Mouse (Mus musculus): ENCODE results near the gene Nsmce3. TPM values are rescaled to one million over a fixed set of nuclear protein-coding genes. Genes with fewer than 3 reads are reported as not detected.
A peak's percentile ranks its signal among the peaks of the same experiment; 100 is the strongest.

Gene Nsmce3
- polyA plus RNA-seq (2016; fragmentation: Nextera tagmentation; extraction: Ambion mirVana), result 8.9 and 9.2 TPM in 2 replicates

- Histone ChIP-seq H3K27me3 (replicated peaks) (no peaks in the 10 kb centered on the region), H3K4me2 (peak within 1 kb of the TSS; percentile 98), H3K9me3 (replicated peaks) (no peaks in the 10 kb centered on the region), H3K4me3 (peak within 1 kb of the TSS; percentile 97), H3K4me1 (replicated peaks) (peaks cover 14% of the 10 kb centered on the region), H3K9ac (peak within 1 kb of the TSS; percentile 93), H3K27ac (ENCODE audit: poor library complexity, severe bottlenecking) (peak within 1 kb of the TSS; percentile 96), H3K36me3 (no peaks in the 10 kb centered on the region)
- under 1% methylated on average over 57 of the region's 57 CpGs for WGBS
- ATAC-seq (ENCODE audit: insufficient number of reproducible peaks, low FRiP score), result peak; percentile 97
Measured at GRCm38 (mm10) chr7:64872743-64873241, at the start of gene Nsmce3. Gene Nsmce3 (minus strand): TSS chr7:64872997.

- WGBS, result 76% methylated on average over 13 of the region's 13 CpGs
- ATAC-seq (ENCODE audit: insufficient number of reproducible peaks, low FRiP score), result no peak
- Histone ChIP-seq H3K4me1 (replicated peaks) (no peaks in the 10 kb centered on the region; the same call in 1 of the 2 replicates), H3K36me3 (no peaks in the 10 kb centered on the region), H3K9me3 (replicated peaks) (no peaks in the 10 kb centered on the region), H3K27ac (ENCODE audit: poor library complexity, severe bottlenecking) (no peak overlapping the region), H3K27me3 (replicated peaks) (no peaks in the 10 kb centered on the region), H3K9ac (no peak overlapping the region), H3K4me2 (no peak overlapping the region), H3K4me3 (no peak overlapping the region)
Measured at GRCm38 (mm10) chr7:64921189-64921588, 48.4 kb upstream of the Nsmce3 start.

- 84% methylated on average over 5 of the region's 5 CpGs for WGBS
Measured at GRCm38 (mm10) chr7:64920735-64921134, 47.9 kb upstream of the Nsmce3 start.

GRCm38 (mm10) chr7:64916654-64917053 is 43.9 kb upstream of the Nsmce3 start:
- ATAC-seq (ENCODE audit: insufficient number of reproducible peaks, low FRiP score), result no peak
- no peak overlapping the region for H3K4me2 ChIP-seq
- H3K9ac ChIP-seq, result no peak overlapping the region
- H3K4me1 ChIP-seq (replicated peaks), result no peaks in the 10 kb centered on the region; the same call in 1 of the 2 replicates
- no peaks in the 10 kb centered on the region for H3K36me3 ChIP-seq
- no peak overlapping the region for H3K27ac ChIP-seq (ENCODE audit: poor library complexity, severe bottlenecking)
- no peaks in the 10 kb centered on the region for H3K27me3 ChIP-seq (replicated peaks)
- H3K4me3 ChIP-seq, result no peak overlapping the region
- WGBS, result 37% methylated on average over 7 of the region's 7 CpGs
- H3K9me3 ChIP-seq (replicated peaks), result no peaks in the 10 kb centered on the region

More at GRCm38 (mm10) chr7:64920735-64921134, 47.9 kb upstream of the Nsmce3 start:
- Histone ChIP-seq H3K27me3 (replicated peaks) (no peaks in the 10 kb centered on the region), H3K9me3 (replicated peaks) (no peaks in the 10 kb centered on the region), H3K4me3 (no peak overlapping the region), H3K9ac (no peak overlapping the region), H3K4me2 (no peak overlapping the region), H3K4me1 (replicated peaks) (no peaks in the 10 kb centered on the region; the same call in 1 of the 2 replicates), H3K27ac (ENCODE audit: poor library complexity, severe bottlenecking) (no peak overlapping the region), H3K36me3 (no peaks in the 10 kb centered on the region)
- ATAC-seq (ENCODE audit: insufficient number of reproducible peaks, low FRiP score), result no peak

GRCm38 (mm10) chr7:64915121-64915520 is 42.3 kb upstream of the Nsmce3 start:
- ATAC-seq (ENCODE audit: insufficient number of reproducible peaks, low FRiP score), result no peak
- H3K4me3 ChIP-seq, result no peak overlapping the region
- 75% methylated on average over 2 of the region's 2 CpGs for WGBS

GRCm38 (mm10) chr7:64911945-64912344 is 39.1 kb upstream of the Nsmce3 start:
- 54% methylated on average over 2 of the region's 2 CpGs for WGBS

More at GRCm38 (mm10) chr7:64915121-64915520, 42.3 kb upstream of the Nsmce3 start:
- Histone ChIP-seq H3K27ac (ENCODE audit: poor library complexity, severe bottlenecking) (no peak overlapping the region), H3K9me3 (replicated peaks) (no peaks in the 10 kb centered on the region), H3K36me3 (no peaks in the 10 kb centered on the region), H3K4me1 (replicated peaks) (no peaks in the 10 kb centered on the region; the same call in 1 of the 2 replicates), H3K9ac (no peak overlapping the region), H3K4me2 (no peak overlapping the region), H3K27me3 (replicated peaks) (no peaks in the 10 kb centered on the region)

GRCm38 (mm10) chr7:64910208-64910607 is 37.4 kb upstream of the Nsmce3 start:
- Histone ChIP-seq H3K4me3 (no peak overlapping the region), H3K27me3 (replicated peaks) (no peaks in the 10 kb centered on the region), H3K27ac (ENCODE audit: poor library complexity, severe bottlenecking) (no peak overlapping the region), H3K4me2 (no peak overlapping the region), H3K36me3 (no peaks in the 10 kb centered on the region), H3K9ac (no peak overlapping the region), H3K4me1 (replicated peaks) (no peaks in the 10 kb centered on the region), H3K9me3 (replicated peaks) (peaks cover 7% of the 10 kb centered on the region)
- ATAC-seq (ENCODE audit: insufficient number of reproducible peaks, low FRiP score), result no peak
- WGBS, result 70% methylated on average over 2 of the region's 2 CpGs

More at GRCm38 (mm10) chr7:64911945-64912344, 39.1 kb upstream of the Nsmce3 start:
- no peak for ATAC-seq (ENCODE audit: insufficient number of reproducible peaks, low FRiP score)
- Histone ChIP-seq H3K4me2 (no peak overlapping the region), H3K27ac (ENCODE audit: poor library complexity, severe bottlenecking) (no peak overlapping the region), H3K36me3 (no peaks in the 10 kb centered on the region), H3K4me1 (replicated peaks) (no peaks in the 10 kb centered on the region; the same call in 1 of the 2 replicates), H3K27me3 (replicated peaks) (no peaks in the 10 kb centered on the region), H3K9me3 (replicated peaks) (peaks cover 7% of the 10 kb centered on the region), H3K9ac (no peak overlapping the region), H3K4me3 (no peak overlapping the region)

- Histone ChIP-seq H3K9ac (no peak overlapping the region), H3K4me2 (no peak overlapping the region), H3K9me3 (replicated peaks) (peaks cover 7% of the 10 kb centered on the region), H3K27me3 (replicated peaks) (no peaks in the 10 kb centered on the region), H3K27ac (ENCODE audit: poor library complexity, severe bottlenecking) (no peak overlapping the region), H3K4me3 (no peak overlapping the region), H3K36me3 (no peaks in the 10 kb centered on the region), H3K4me1 (replicated peaks) (no peaks in the 10 kb centered on the region)
- WGBS, result 66% methylated on average over 5 of the region's 5 CpGs
- no peak for ATAC-seq (ENCODE audit: insufficient number of reproducible peaks, low FRiP score)
Measured at GRCm38 (mm10) chr7:64906955-64907354, 34.2 kb upstream of the Nsmce3 start.

- H3K27ac ChIP-seq (ENCODE audit: poor library complexity, severe bottlenecking), result no peak overlapping the region
- ATAC-seq (ENCODE audit: insufficient number of reproducible peaks, low FRiP score), result no peak
- H3K4me1 ChIP-seq (replicated peaks), result no peaks in the 10 kb centered on the region
- WGBS, result 73% methylated on average over 3 of the region's 3 CpGs
- H3K36me3 ChIP-seq, result no peaks in the 10 kb centered on the region
- no peak overlapping the region for H3K4me3 ChIP-seq
- H3K4me2 ChIP-seq, result no peak overlapping the region
- H3K27me3 ChIP-seq (replicated peaks), result no peaks in the 10 kb centered on the region
- peaks cover 7% of the 10 kb centered on the region for H3K9me3 ChIP-seq (replicated peaks)
- H3K9ac ChIP-seq, result no peak overlapping the region
Measured at GRCm38 (mm10) chr7:64905506-64905905, 32.7 kb upstream of the Nsmce3 start.

- no peak overlapping the region for H3K4me3 ChIP-seq
- no peaks in the 10 kb centered on the region for H3K27me3 ChIP-seq (replicated peaks)
- H3K9ac ChIP-seq, result no peak overlapping the region
- WGBS, result 70% methylated on average over 2 of the region's 2 CpGs
- H3K4me2 ChIP-seq, result no peak overlapping the region
- no peaks in the 10 kb centered on the region for H3K9me3 ChIP-seq (replicated peaks)
- H3K27ac ChIP-seq (ENCODE audit: poor library complexity, severe bottlenecking), result no peak overlapping the region
- ATAC-seq (ENCODE audit: insufficient number of reproducible peaks, low FRiP score), result no peak
- H3K4me1 ChIP-seq (replicated peaks), result no peaks in the 10 kb centered on the region
- no peaks in the 10 kb centered on the region for H3K36me3 ChIP-seq
Measured at GRCm38 (mm10) chr7:64900249-64900648, 27.5 kb upstream of the Nsmce3 start.

GRCm38 (mm10) chr7:64896587-64896986 is 23.8 kb upstream of the Nsmce3 start:
- no peak for ATAC-seq (ENCODE audit: insufficient number of reproducible peaks, low FRiP score)
- H3K4me2 ChIP-seq, result no peak overlapping the region
- H3K27me3 ChIP-seq (replicated peaks), result no peaks in the 10 kb centered on the region
- no peaks in the 10 kb centered on the region for H3K9me3 ChIP-seq (replicated peaks)
- no peaks in the 10 kb centered on the region for H3K36me3 ChIP-seq
- 80% methylated on average over 6 of the region's 6 CpGs for WGBS
- no peaks in the 10 kb centered on the region for H3K4me1 ChIP-seq (replicated peaks)
- no peak overlapping the region for H3K27ac ChIP-seq (ENCODE audit: poor library complexity, severe bottlenecking)
- no peak overlapping the region for H3K9ac ChIP-seq
- no peak overlapping the region for H3K4me3 ChIP-seq

- Histone ChIP-seq H3K4me3 (no peak overlapping the region), H3K4me2 (no peak overlapping the region), H3K9me3 (replicated peaks) (no peaks in the 10 kb centered on the region), H3K36me3 (no peaks in the 10 kb centered on the region), H3K9ac (no peak overlapping the region), H3K27ac (ENCODE audit: poor library complexity, severe bottlenecking) (no peak overlapping the region), H3K4me1 (replicated peaks) (peaks cover 4% of the 10 kb centered on the region), H3K27me3 (replicated peaks) (no peaks in the 10 kb centered on the region)
- 44% methylated on average over 5 of the region's 5 CpGs for WGBS
- ATAC-seq (ENCODE audit: insufficient number of reproducible peaks, low FRiP score), result no peak
Measured at GRCm38 (mm10) chr7:64895685-64896101, 22.9 kb upstream of the Nsmce3 start.
